Mouse (Mus musculus) fat pad, adult 2 months (tissue): ENCODE measurements at regions not wholly inside any gene's neighbourhood (a gene's known extent, or its start where the extent isn't known, plus 50 kb on each side); places are given as distances from the start of the nearest gene placed in this dataset.

Experiments
- DNase-seq: peaks from one replicate; pipeline ENCODE4 v3.0.0-alpha.2; 2011; ENCODE audit warnings: low read depth, low spot score; ENCODE audit errors: extremely low read depth

DNA sequence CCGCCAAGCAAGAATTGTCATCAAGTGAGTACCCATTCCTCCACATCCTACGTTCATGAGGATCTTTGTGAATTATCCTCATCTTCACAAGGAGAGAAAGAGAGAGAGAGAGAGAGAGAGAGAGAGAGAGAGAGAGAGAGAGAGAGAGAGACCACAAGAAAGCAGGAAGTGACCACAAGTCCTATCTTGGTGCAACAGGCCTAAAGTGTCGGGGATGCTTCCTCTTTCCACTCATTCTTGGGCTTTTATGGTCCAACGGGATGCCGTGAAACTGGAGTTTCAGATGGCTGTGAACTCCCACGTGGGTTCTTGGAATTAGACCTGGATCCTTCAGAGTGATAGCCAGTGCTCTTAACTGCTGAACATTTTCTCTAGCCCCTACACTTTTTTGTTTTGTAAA, 53.1 kb upstream of the Rai14 start:
- no peak for DNase-seq

- no peak for DNase-seq
Observed at GRCm38 (mm10) chr15:10770410-10771310, 56.2 kb upstream of the Rai14 start.

- no peak for DNase-seq
Observed at GRCm38 (mm10) chr15:10771311-10771690, 56.9 kb upstream of the Rai14 start.

DNA sequence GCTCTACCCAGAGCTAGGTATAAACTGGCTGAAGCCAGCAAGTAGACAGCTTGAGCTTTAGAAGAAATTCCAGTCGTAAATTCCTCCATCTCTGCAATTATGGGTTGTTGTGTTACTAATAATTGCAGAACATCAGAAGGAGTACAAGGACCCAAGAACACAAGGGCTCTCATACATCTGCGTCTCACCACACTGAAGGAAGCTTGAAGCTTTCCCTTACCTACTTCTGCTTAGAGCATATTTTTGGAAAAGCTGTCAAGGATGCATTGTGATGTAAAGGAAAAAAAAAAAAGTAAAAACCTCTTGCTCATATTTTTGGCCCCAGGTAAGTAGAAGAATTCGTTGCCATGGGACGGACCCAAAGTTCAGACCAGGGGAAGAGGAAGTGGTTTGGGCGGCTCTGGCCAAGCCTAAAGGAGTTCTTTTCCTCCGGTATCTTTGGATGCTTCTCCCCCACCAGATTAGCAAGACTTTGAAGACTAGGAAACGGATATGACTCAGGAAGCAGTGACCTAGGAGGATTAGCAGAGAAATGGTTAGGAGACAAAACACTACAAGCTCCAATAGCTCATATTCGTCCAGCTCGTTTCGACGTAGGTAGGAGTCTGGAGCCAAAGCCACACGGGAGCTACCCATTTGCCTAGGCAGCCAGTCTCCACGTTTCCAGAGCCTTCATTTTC, 65.7 kb upstream of the Rai14 start:
- no peak for DNase-seq

DNA sequence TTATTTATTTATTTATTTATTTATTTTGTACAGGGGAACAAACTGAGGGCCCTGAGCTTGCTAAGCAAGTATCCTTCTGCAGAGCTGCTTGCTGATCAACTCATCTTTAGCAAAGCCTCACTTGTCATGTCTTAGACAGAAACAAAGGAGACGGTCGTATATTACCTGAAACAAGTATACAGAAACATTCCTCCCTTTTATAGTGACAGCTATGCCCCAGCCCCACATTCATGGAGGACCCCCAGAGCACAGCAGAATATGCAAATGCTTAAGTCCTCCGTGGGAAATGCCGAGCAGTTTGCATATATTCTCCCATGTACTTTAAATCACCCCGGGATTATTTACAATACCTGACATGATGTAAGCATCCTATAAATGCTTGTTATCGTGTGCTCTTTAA, 74.9 kb upstream of the Rai14 start:
- DNase-seq = no peak

DNA sequence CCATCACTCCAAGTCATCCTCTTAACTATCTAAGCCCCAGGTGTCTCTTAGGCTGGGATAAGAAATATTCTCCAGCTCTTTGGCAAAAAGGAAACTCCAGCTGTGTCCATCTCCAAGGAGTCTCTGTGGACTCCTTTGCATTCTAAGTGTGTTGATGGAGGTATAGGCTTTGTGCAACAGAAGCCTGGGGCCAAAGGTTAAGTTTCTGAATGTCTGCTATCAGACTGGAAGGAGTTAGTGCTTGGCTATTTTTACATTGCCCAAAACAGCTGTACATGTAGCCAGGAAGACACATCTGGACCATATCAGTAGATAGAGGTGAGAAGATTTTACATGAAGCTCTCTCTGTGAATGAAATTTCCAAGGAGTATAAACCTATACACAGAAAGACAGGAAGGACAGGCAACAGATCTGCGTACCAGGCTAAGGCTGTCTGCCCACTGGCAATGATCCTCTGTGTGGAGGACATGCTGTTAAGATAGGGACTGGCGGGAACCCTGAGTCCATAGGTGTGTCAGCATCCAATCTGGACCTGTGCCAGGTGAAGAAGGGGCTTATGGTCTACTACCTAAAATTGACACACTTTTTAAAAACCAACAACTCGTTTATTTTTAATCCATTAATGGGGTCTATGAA, 76.6 kb upstream of the Rai14 start:
- DNase-seq = no peak

DNA sequence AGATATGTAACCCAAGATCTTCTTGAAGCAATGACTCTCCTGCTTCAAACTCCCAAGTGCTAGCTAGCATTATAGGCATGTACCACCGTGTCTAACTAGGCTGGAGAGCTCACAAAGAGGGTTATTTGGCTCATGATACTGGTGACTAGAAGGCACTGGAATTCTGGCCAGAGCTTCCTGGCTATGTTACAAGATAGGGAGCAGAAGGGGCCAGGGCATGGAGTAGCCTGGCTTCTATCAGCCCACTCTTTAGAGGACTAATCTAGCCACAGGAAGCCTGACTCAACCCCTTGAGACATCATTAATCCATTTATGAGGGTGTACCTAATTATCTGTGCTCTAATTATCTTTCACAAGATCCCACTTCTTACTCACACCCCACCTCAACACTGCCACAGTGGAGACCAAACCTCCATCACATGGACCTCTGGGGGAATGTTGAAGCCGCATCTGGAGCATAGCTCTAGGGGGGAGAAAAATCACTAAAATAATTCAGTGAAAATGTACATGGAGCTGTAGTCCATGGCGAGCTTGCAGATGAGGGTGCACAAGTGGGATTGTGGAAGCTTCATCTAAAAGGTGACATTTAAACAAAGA, 77.2 kb upstream of the Rai14 start:
- no peak for DNase-seq

- no peak for DNase-seq
Observed at GRCm38 (mm10) chr15:10792156-10792555, 77.7 kb upstream of the Rai14 start.

GRCm38 (mm10) chr15:10795126-10795792, 80.8 kb upstream of the Rai14 start:
- DNase-seq = no peak

DNA sequence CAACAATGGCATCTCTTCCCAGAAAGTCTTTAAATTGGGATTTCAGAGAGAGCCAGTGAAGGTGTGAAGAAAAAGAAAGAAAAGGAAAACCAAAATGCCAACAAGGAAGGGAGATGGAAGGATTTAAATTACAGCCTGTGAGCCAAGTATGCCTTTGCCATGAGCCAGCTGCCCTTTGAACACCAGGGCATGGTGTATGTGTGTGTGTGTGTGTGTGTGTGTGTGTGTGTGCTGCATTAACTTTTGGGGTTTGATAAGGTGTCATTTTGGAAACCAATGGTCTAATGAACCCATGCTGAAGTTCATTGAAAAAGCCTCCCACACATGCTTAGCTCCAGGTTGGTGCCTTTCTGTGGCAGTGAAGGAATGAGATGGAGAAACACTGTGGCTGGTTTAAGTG, 85.2 kb upstream of the Rai14 start:
- DNase-seq = no peak

- no peak for DNase-seq
Observed at GRCm38 (mm10) chr15:10814195-10814594, 99.8 kb upstream of the Rai14 start.

GRCm38 (mm10) chr15:10814709-10815108, 100.3 kb upstream of the Rai14 start:
- DNase-seq = no peak

DNA sequence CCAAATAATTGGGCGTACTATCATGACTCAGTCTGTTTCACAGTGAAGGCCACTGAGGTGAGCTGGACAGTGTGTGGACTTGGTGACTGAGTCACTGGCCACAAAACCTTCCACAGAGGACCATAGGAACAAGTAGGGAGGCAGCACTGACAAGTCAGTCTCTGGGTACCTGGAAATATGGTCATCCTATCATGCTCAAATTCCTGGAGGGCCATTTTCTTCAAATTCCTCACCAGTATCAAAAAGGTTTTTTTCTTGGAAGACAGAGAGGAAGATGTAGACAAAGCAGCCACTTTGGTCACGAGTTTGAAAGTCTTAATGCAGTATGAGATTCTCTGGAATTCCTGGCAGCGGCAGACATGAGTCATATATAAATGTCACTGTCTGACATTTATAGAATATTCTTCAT, 101.8 kb upstream of the Rai14 start:
- DNase-seq = no peak

DNA sequence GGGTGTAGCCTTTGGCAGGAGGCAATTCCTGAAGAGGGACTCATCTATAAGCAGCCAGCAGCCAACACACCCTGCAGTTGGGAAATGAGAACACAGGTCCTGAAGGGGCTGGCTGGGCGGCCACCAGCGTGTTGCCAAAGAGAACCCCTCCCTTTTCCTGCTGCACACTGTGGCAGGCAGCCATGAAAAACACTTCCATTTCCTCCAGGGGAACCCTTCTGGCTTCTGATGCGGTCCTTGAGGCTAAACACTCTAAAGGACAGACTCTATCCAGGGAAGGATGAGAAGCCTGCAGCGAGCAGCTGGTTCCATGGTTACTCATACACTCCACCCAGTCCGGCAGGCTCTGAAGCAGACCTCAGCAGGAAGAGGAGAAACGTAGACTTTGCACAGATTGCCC, 103.8 kb upstream of the Rai14 start:
- DNase-seq = no peak

GRCm38 (mm10) chr15:10818706-10819105, 104.3 kb upstream of the Rai14 start:
- no peak for DNase-seq

- no peak for DNase-seq
Observed at GRCm38 (mm10) chr15:10823933-10824332, 109.5 kb upstream of the Rai14 start.

DNA sequence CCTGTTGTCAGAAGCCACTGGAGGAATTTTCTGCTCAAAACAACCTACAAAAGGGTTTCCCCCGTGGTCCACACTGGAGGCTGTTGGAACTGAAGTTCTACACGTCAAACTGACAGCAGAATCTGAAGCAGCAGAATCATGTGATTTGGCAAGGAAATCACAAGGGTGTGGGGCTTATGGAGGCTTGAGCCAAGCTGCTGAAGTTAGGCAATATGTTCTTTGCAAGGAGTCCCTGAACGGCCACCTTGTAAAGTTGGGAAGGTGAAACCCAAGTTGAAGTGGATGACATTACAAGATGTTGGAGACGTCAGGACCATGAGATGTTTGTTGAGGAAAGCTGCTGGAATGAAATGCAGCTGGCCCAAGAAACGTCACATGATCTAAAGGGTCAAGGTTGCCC, 115.2 kb upstream of the Rai14 start:
- DNase-seq = no peak

- DNase-seq = no peak
Observed at GRCm38 (mm10) chr15:10830478-10830877, 116.1 kb upstream of the Rai14 start.

- DNase-seq = no peak
Observed at GRCm38 (mm10) chr15:10831106-10831505, 116.7 kb upstream of the Rai14 start.

- no peak for DNase-seq
Observed at GRCm38 (mm10) chr15:10832331-10832730, 117.9 kb upstream of the Rai14 start.
